Mouse (Mus musculus) hindbrain, embryonic 10.5 days (tissue): ENCODE measurements around the gene Cblb. TPM values are rescaled to one million over a fixed set of nuclear protein-coding genes. Genes with fewer than 3 reads are reported as not detected.

Experiments used
- DNase-seq: peaks from one replicate; pipeline ENCODE4 v3.0.0-alpha.2; 2017; ENCODE audit warnings: low spot score
- H3K27ac ChIP-seq: fragments of 300-500 bp; sonication (generic); 2 replicates; pipeline ENCODE4 v1.5.1; 2016; ENCODE audit warnings: mild to moderate bottlenecking, moderate library complexity
- H3K27me3 ChIP-seq: fragments of 300-500 bp; sonication (generic); 2 replicates; pipeline ENCODE4 v1.6.1; 2016; ENCODE audit warnings: mild to moderate bottlenecking; ENCODE audit not compliant: poor library complexity, insufficient read depth, severe bottlenecking
- H3K36me3 ChIP-seq: fragments of 300-500 bp; sonication (generic); 2 replicates; pipeline ENCODE4 v1.6.1; 2016; ENCODE audit warnings: mild to moderate bottlenecking, moderate library complexity
- H3K4me1 ChIP-seq: fragments of 300-500 bp; sonication (generic); replicated peaks from 2 replicates; pipeline ENCODE4 v1.6.1; 2016; ENCODE audit warnings: mild to moderate bottlenecking
- H3K4me3 ChIP-seq: fragments of 300-500 bp; sonication (generic); 2 replicates; pipeline ENCODE4 v1.5.1; 2016; ENCODE audit warnings: mild to moderate bottlenecking, moderate library complexity
- H3K9me3 ChIP-seq: fragments of 300-500 bp; sonication (generic); 2 replicates; pipeline ENCODE4 v1.6.1; 2016; ENCODE audit warnings: mild to moderate bottlenecking, moderate library complexity
- WGBS: fragments of 180-500 bp; shearing (Covaris S2); methylation state at CpG from one replicate; pipeline ENCODE4 v1.1.7; 2016; 5-methylcytosine and 5-hydroxymethylcytosine counted together
- polyA plus RNA-seq: library from polyadenylated mRNA; unstranded; fragments of >200 nt; fragmentation: Nextera tagmentation; extraction: Ambion mirVana; gene quantifications from 2 replicates; pipeline ENCODE4 v1.2.1, GENCODE M21; 2016

Gene Cblb
- polyA plus RNA-seq, 1 experiment from 2014 or later: 42.6 TPM

DNA sequence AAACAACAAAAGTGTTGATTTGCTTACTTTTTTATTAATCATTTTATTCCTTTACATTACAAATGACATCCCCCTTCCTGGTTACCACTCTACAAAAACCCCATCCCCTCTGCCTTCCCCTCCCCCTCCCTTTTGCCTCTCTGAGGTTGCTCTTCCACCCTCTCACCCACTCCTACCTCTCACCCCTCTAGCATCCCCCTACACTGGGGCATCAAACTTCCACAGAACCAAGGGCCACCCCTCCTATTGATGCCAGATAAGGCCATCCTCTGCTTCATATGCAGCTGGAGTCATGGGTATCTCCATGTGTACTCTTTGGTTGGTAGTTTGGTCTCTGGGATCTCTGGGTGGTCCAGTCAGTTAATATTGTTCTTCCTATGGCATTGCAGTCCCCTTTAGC lies 93.9 kb downstream of the Cblb start:
- no peak overlapping the region for H3K27ac ChIP-seq
- no peak for DNase-seq
- H3K4me3 ChIP-seq: no peak overlapping the region
- no peaks in the 10 kb centered on the region for H3K4me1 ChIP-seq
- peaks cover 36% of the 10 kb centered on the region for H3K36me3 ChIP-seq
- H3K9me3 ChIP-seq: no peaks in the 10 kb centered on the region
- H3K27me3 ChIP-seq: no peaks in the 10 kb centered on the region

- Histone ChIP-seq H3K36me3 (peaks cover 39% of the 10 kb centered on the region), H3K4me1 (no peaks in the 10 kb centered on the region), H3K9me3 (no peaks in the 10 kb centered on the region), H3K27me3 (no peaks in the 10 kb centered on the region), H3K4me3 (no peak overlapping the region), H3K27ac (no peak overlapping the region)
- no peak for DNase-seq
- WGBS: 92% methylated on average over 4 of the region's 4 CpGs
These were observed 94.9 kb downstream of the Cblb start for GRCm38 (mm10) chr16:52125896-52126295.

- peaks cover 4% of the 10 kb centered on the region; the same call in 1 of the 2 replicates for H3K4me1 ChIP-seq
- no peak for DNase-seq
- 93% methylated on average over 5 of the region's 5 CpGs for WGBS
- no peaks in the 10 kb centered on the region for H3K9me3 ChIP-seq
- H3K4me3 ChIP-seq: no peak overlapping the region
- H3K27ac ChIP-seq: no peak overlapping the region
- H3K36me3 ChIP-seq: peaks cover 29% of the 10 kb centered on the region
- H3K27me3 ChIP-seq: no peaks in the 10 kb centered on the region
These were observed 98.4 kb downstream of the Cblb start for GRCm38 (mm10) chr16:52129357-52129905.

GRCm38 (mm10) chr16:52132808-52133490 lies 101.9 kb downstream of the Cblb start:
- no peak for DNase-seq
- WGBS: 87% methylated on average over 11 of the region's 11 CpGs

DNA sequence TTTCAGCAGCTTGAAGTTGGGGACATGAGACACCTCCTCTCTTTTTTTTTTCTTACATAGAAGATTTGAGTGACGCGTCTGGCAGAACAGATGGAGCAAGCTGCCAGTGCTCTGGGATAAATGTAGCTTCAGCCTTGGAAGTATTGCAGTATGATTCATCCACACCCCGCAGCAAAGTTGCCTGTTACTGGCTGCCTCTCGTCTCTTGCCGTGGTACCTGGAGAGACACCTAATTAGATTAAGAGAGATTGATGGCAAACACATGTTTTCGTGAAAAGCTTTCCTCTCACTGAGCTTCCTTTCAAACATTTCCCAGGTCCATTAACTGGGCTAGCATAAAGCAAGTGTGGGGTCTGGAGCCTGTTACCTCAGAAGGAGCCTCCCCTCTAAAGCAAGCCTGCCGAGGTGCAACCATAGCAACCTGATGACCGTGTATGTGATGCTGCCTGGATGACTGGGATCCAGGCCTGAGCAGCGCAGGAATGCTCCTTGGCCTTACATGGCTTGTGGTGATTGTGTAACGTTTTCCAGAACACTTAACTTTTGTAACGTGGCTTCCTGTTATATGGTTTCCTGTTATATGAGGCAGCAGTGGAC lies 103.7 kb downstream of the Cblb start:
- Histone ChIP-seq H3K4me3 (no peak overlapping the region), H3K4me1 (peaks cover 4% of the 10 kb centered on the region; the same call in 1 of the 2 replicates), H3K27me3 (no peaks in the 10 kb centered on the region), H3K9me3 (no peaks in the 10 kb centered on the region), H3K27ac (no peak overlapping the region), H3K36me3 (peaks cover 56% of the 10 kb centered on the region)
- WGBS: 63% methylated on average over 11 of the region's 11 CpGs
- DNase-seq: peak; percentile 26

More at GRCm38 (mm10) chr16:52132808-52133490, 101.9 kb downstream of the Cblb start:
- H3K9me3 ChIP-seq: no peaks in the 10 kb centered on the region
- no peak overlapping the region for H3K27ac ChIP-seq
- peaks cover 4% of the 10 kb centered on the region; the same call in 1 of the 2 replicates for H3K4me1 ChIP-seq
- no peak overlapping the region for H3K4me3 ChIP-seq
- no peaks in the 10 kb centered on the region for H3K27me3 ChIP-seq
- H3K36me3 ChIP-seq: peaks cover 45% of the 10 kb centered on the region

DNA sequence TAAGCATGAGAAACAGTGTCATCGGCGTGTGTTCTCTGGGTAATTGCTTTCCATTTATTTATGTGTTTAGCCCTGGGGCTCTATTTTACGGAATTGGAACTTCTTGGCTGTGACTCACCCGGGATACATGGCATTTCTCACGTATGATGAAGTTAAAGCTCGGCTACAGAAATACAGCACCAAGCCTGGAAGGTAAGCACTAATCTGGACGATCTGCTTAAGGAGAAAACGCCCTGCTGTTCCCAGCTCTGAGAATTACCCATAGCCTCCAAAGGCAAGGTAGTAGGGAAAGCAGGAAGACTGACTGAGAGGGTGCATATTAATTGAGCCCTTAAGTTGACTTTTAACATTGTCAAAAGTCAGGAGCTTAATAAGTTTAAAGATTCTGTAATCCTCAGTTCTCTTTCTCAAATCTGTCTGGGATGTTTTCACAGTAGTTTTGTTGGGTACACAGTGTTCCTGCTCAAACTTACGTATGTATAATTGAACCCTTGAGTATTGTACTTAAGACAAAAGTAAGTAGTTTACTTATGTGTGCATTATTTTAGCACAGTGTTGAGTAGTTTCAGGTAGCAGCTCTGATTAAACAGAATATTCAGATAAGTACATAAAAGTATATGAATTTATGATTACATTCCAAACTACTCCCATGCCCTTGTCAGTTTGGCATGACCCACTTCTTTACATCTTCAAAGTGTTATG lies 104.8 kb downstream of the Cblb start:
- 89% methylated on average over 9 of the region's 9 CpGs for WGBS
- Histone ChIP-seq H3K9me3 (no peaks in the 10 kb centered on the region), H3K36me3 (peaks cover 57% of the 10 kb centered on the region), H3K27ac (no peak overlapping the region), H3K4me1 (peaks cover 4% of the 10 kb centered on the region; the same call in 1 of the 2 replicates), H3K4me3 (no peak overlapping the region), H3K27me3 (no peaks in the 10 kb centered on the region)
- DNase-seq: no peak

DNA sequence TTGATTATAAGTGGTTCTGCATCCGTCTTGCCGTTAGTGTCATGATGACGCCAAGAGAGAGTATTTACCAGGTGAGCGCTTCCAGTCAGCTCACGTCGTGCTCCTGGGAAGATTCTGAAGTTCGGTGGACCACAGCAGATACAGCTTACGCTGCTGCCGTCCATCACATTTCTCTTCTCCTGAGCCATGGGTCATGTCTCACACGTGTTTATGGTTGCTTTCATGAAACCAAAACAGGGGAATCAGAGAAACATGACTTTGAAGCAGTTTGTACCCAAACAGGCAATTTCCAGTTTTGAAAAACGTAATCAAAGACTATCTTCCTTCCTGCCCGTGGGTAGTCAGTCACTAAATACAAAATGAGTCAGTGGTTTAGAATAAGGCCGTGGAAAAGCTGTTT lies 112.1 kb downstream of the Cblb start:
- no peak for DNase-seq
- Histone ChIP-seq H3K27me3 (no peaks in the 10 kb centered on the region), H3K9me3 (no peaks in the 10 kb centered on the region), H3K4me3 (no peak overlapping the region), H3K4me1 (no peaks in the 10 kb centered on the region), H3K36me3 (peaks cover 68% of the 10 kb centered on the region), H3K27ac (no peak overlapping the region)
- WGBS: 95% methylated on average over 13 of the region's 13 CpGs

DNA sequence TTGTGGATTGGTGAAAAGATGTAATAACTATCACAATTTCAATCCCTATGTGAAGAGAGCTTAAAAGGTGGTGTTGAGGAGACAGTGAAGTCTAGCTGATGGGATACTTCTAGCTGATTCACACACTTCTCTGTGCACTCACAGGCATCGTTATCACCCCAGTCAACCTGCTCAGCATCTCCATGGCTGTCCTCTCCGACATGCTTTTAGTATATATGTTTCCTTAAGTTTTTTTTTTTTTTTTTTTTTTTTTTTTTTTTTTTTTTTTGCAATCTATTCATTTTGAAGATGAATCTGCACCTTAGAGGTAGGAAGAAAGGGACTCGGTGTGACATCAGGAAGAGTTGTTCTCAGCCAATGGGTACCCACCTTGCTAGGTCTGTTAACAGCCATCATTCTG lies 112.8 kb downstream of the Cblb start:
- H3K27ac ChIP-seq: no peak overlapping the region
- WGBS: 95% methylated on average over 3 of the region's 3 CpGs

GRCm38 (mm10) chr16:52144792-52145191 lies 113.8 kb downstream of the Cblb start:
- H3K36me3 ChIP-seq: peaks cover 64% of the 10 kb centered on the region
- no peaks in the 10 kb centered on the region for H3K4me1 ChIP-seq
- no peak overlapping the region for H3K4me3 ChIP-seq
- 95% methylated on average over 5 of the region's 5 CpGs for WGBS
- no peak overlapping the region for H3K27ac ChIP-seq
- DNase-seq: no peak
- H3K27me3 ChIP-seq: no peaks in the 10 kb centered on the region
- H3K9me3 ChIP-seq: no peaks in the 10 kb centered on the region

More for the DNA sequence above, 112.8 kb downstream of the Cblb start:
- H3K9me3 ChIP-seq: no peaks in the 10 kb centered on the region
- H3K27me3 ChIP-seq: no peaks in the 10 kb centered on the region
- no peak for DNase-seq
- no peaks in the 10 kb centered on the region for H3K4me1 ChIP-seq
- H3K4me3 ChIP-seq: no peak overlapping the region
- H3K36me3 ChIP-seq: peaks cover 72% of the 10 kb centered on the region

DNA sequence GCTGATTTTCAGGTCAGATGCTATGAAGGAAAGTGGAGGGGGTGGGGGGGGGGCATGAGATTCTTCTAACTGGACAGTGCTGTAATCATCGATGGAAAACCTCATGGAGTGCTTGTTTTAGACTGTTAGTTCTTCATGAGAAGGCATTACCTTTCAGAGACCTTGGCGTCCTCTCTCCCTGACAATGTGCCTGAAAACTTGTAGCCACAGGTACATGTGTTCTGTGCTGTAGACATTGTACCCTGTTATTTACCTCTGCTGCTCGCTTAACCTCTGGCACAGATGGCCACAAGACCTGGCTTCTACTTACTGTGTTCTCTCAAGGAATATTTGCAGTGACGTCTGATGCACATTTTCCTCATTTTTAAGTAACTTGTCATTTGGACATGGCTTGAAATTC lies 114.5 kb downstream of the Cblb start:
- Histone ChIP-seq H3K4me3 (no peak overlapping the region), H3K4me1 (no peaks in the 10 kb centered on the region), H3K9me3 (no peaks in the 10 kb centered on the region), H3K36me3 (peaks cover 61% of the 10 kb centered on the region), H3K27me3 (no peaks in the 10 kb centered on the region), H3K27ac (no peak overlapping the region)
- no peak for DNase-seq
- WGBS: 93% methylated on average over 4 of the region's 4 CpGs

DNA sequence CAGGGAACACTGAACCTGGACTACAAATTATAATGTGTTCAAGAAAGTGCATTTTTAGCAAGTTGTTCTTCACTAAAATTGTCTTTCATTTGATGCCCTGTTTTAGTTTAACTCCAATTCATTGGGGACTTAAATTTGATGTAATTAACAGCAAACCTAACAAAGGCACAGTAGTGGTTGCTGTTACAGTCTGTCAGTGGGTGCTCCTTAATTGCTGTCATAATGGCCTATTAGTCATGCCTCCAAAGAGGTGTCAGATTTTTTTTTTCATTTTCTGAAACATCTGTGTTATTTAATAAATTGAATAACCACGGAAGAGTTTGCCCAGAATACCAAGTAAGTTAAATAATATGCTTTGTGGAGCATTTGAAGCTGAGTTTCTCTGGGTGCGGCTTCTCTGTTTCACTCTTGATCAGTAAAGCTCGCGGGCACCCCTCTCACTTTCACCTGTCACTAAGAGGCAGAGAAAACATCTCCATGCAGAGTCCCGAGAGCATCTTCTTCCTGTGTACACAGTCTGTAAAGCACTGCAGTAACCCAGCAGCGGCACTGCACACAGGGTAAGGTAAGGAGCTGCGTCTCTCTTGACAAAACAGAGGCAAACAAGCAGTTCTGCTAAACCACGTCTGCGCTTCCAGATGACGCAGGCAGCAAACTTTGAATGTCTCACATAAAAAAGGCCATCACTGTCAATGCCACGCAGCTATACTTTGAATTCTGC lies 116.1 kb downstream of the Cblb start:
- no peak for DNase-seq
- H3K27ac ChIP-seq: no peak overlapping the region
- H3K4me3 ChIP-seq: no peak overlapping the region
- H3K36me3 ChIP-seq: peaks cover 58% of the 10 kb centered on the region
- H3K9me3 ChIP-seq: no peaks in the 10 kb centered on the region
- no peaks in the 10 kb centered on the region for H3K27me3 ChIP-seq
- no peaks in the 10 kb centered on the region for H3K4me1 ChIP-seq
- WGBS: 92% methylated on average over 11 of the region's 11 CpGs

- Histone ChIP-seq H3K4me3 (no peak overlapping the region), H3K27me3 (no peaks in the 10 kb centered on the region), H3K4me1 (no peaks in the 10 kb centered on the region), H3K27ac (no peak overlapping the region), H3K36me3 (peaks cover 58% of the 10 kb centered on the region), H3K9me3 (no peaks in the 10 kb centered on the region)
- DNase-seq: no peak
- WGBS: 90% methylated on average over 6 of the region's 6 CpGs
These were observed 117.0 kb downstream of the Cblb start for GRCm38 (mm10) chr16:52148041-52148440.
